Mouse (Mus musculus) limb, embryonic 13.5 days (tissue): ENCODE data around the gene Aldh18a1. TPM values are rescaled to one million over a fixed set of nuclear protein-coding genes. Genes with fewer than 3 reads are reported as not detected.

ENCODE experiments used
- ATAC-seq: fragments of 200-750 bp; cut with Nextera tagmentation; 2 replicates; pipeline ENCODE4 v1.8.0; 2017; ENCODE audit warnings: low read depth, moderate number of reproducible peaks, moderate TSS enrichment; ENCODE audit not compliant: low FRiP score
- H3K27ac ChIP-seq: fragments of 300-500 bp; sonication (generic); 2 replicates; pipeline ENCODE4 v1.5.1; 2015; ENCODE audit warnings: inconsistent platforms, mild to moderate bottlenecking, moderate library complexity
- H3K27me3 ChIP-seq: fragments of 300-500 bp; sonication (generic); 2 replicates; pipeline ENCODE4 v1.6.1; 2015; ENCODE audit warnings: mild to moderate bottlenecking, inconsistent platforms
- H3K36me3 ChIP-seq: fragments of 300-500 bp; sonication (generic); 2 replicates; pipeline ENCODE4 v1.6.1; 2015; ENCODE audit warnings: inconsistent platforms, mild to moderate bottlenecking, moderate library complexity
- H3K4me1 ChIP-seq: fragments of 300-500 bp; sonication (generic); 2 replicates; pipeline ENCODE4 v1.6.1; 2015; ENCODE audit warnings: inconsistent platforms
- H3K4me2 ChIP-seq: fragments of 300-500 bp; sonication (generic); replicated peaks from 2 replicates; pipeline ENCODE4 v1.6.1; 2015; ENCODE audit warnings: inconsistent platforms, mild to moderate bottlenecking, moderate library complexity
- H3K4me3 ChIP-seq: fragments of 300-500 bp; sonication (generic); 2 replicates; pipeline ENCODE4 v1.5.1; 2015; ENCODE audit warnings: moderate library complexity, mild to moderate bottlenecking, inconsistent platforms
- H3K9ac ChIP-seq: fragments of 300-500 bp; sonication (generic); 2 replicates; pipeline ENCODE4 v1.6.1; 2015; ENCODE audit warnings: mild to moderate bottlenecking, inconsistent platforms
- H3K9me3 ChIP-seq: fragments of 300-500 bp; sonication (generic); 2 replicates; pipeline ENCODE4 v1.6.1; 2016; ENCODE audit warnings: inconsistent platforms
- WGBS: fragments of 180-500 bp; shearing (Covaris S2); methylation state at CpG from one replicate; pipeline ENCODE4 v1.1.7; 2015; 5-methylcytosine and 5-hydroxymethylcytosine counted together
- polyA plus RNA-seq: library from polyadenylated mRNA; unstranded; fragments of >200 nt; fragmentation: Nextera tagmentation; extraction: Ambion mirVana; gene quantifications from 2 replicates; pipeline ENCODE4 v1.2.1, GENCODE M21; 2015

Gene Aldh18a1
- polyA plus RNA-seq, 1 experiment from 2014 or later: 80.7 TPM

DNA sequence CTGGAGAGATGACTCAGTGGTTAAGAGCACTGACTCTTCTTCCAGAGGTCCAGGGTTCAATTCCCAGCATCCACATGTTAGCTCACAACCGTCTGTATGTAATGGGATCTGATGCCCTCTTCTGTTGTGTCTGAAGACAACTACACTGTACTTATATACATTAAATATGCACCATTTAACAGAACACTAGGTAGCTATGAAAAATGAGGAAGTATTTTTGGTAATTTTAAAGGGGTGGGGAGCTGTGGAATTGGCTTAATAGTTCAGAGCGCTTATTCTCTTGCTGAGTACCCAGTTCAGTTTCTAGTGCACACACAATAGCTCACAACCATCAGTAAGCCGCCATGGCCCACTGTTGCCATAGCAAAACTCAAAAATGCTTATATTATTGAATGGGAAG is 72.7 kb downstream of the Aldh18a1 start:
- no peak for ATAC-seq
- no peak overlapping the region for H3K27ac ChIP-seq
- 92% methylated on average over 3 of the region's 3 CpGs for WGBS

DNA sequence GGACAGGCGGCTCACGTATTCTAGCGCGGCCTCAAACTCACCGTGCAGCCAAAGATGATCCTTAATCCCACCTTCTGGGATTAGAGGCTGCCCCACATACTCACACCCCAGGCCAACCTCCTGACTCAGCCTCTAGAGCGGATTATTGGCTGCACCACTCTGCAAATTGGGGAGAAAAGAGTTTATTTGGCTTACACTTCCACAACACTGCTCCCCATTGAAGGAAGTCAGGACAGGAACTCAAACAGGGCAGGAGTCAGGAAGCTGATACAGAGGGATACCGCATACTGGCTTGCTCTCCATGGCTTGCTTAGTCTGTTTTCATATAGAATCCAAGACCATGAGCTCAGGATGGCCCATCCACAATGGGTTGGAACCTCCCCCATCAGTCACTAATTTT is 73.9 kb downstream of the Aldh18a1 start:
- Histone ChIP-seq H3K9ac (no peak overlapping the region), H3K9me3 (no peaks in the 10 kb centered on the region), H3K4me2 (no peak overlapping the region), H3K4me3 (no peak overlapping the region), H3K4me1 (peaks cover 25% of the 10 kb centered on the region), H3K36me3 (no peaks in the 10 kb centered on the region), H3K27ac (no peak overlapping the region), H3K27me3 (no peaks in the 10 kb centered on the region)
- whole genome bisulfite sequencing: 80% methylated on average over 7 of the region's 7 CpGs
- ATAC-seq: no peak

More for the DNA sequence above, 72.7 kb downstream of the Aldh18a1 start:
- Histone ChIP-seq H3K36me3 (no peaks in the 10 kb centered on the region), H3K9me3 (no peaks in the 10 kb centered on the region), H3K4me2 (no peak overlapping the region), H3K4me1 (peaks cover 17% of the 10 kb centered on the region), H3K9ac (no peak overlapping the region), H3K27me3 (no peaks in the 10 kb centered on the region), H3K4me3 (no peak overlapping the region)

DNA sequence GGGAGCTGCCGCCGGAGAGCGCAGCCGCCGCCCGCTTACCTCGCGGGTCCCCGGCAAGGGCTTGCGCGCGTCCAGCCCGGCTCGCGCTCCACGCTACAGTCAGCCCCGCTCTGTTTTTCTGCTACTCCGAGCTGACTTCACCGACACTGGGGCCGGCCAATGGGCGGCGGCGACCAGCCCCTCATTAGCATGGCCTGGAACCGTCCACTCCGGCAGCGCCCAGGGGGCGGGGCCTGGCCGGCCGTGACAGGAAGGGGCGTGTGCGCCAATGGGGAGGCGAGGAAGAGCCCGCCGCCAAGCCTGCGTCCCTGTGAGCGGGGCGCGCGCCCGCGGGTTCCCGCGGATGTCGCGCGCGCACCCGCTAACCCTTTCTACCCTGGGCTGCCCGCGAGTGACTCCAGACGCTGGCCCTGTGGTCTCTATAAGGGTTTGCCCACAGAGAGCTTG is 74.6 kb downstream of the Aldh18a1 start, which contains the start of gene Sorbs1:
Gene Sorbs1 (minus strand): TSS at position 148 of the 447 bp plus-strand sequence.
- Histone ChIP-seq H3K4me1 (peaks cover 30% of the 10 kb centered on the region), H3K36me3 (no peaks in the 10 kb centered on the region), H3K9ac (peak within 1 kb of the TSS; percentile 82), H3K9me3 (no peaks in the 10 kb centered on the region), H3K27me3 (no peaks in the 10 kb centered on the region), H3K4me3 (peak within 1 kb of the TSS; percentile 82), H3K27ac (peak within 1 kb of the TSS; percentile 87), H3K4me2 (peak within 1 kb of the TSS; percentile 91)
- under 1% methylated on average over 45 of the region's 51 CpGs for WGBS
- peak; percentile 99 for ATAC-seq

- Histone ChIP-seq H3K36me3 (no peaks in the 10 kb centered on the region), H3K27me3 (no peaks in the 10 kb centered on the region), H3K4me3 (peak overlapping the region; percentile 82), H3K9ac (peak overlapping the region; percentile 82), H3K27ac (peak overlapping the region; percentile 87), H3K4me2 (peak overlapping the region; percentile 91), H3K4me1 (peaks cover 30% of the 10 kb centered on the region), H3K9me3 (no peaks in the 10 kb centered on the region)
- 1% methylated on average over 34 of the region's 34 CpGs for WGBS
- ATAC-seq: peak; percentile 39
Measured at GRCm38 (mm10) chr19:40512500-40513421, 75.5 kb downstream of the Aldh18a1 start.

GRCm38 (mm10) chr19:40511679-40512309 is 76.5 kb downstream of the Aldh18a1 start:
- H3K9me3 ChIP-seq: no peaks in the 10 kb centered on the region
- H3K4me1 ChIP-seq: peaks cover 30% of the 10 kb centered on the region
- H3K9ac ChIP-seq: peak overlapping the region; percentile 82
- 19% methylated on average over 5 of the region's 5 CpGs for WGBS
- ATAC-seq: no peak
- H3K4me2 ChIP-seq: peak overlapping the region; percentile 91
- no peaks in the 10 kb centered on the region for H3K36me3 ChIP-seq
- H3K27ac ChIP-seq: no peak overlapping the region
- no peaks in the 10 kb centered on the region for H3K27me3 ChIP-seq
- H3K4me3 ChIP-seq: peak overlapping the region; percentile 82

- Histone ChIP-seq H3K36me3 (no peaks in the 10 kb centered on the region), H3K9me3 (no peaks in the 10 kb centered on the region), H3K9ac (0 out of 2 replicates have a peak overlapping the region, but pooled peaks have one; percentile 19), H3K4me3 (peak overlapping the region; percentile 82; the same call in 1 of the 2 replicates), H3K27me3 (no peaks in the 10 kb centered on the region), H3K4me1 (peaks cover 30% of the 10 kb centered on the region), H3K4me2 (peak overlapping the region; percentile 91), H3K27ac (no peak overlapping the region)
- ATAC-seq: no peak
- 64% methylated on average over 8 of the region's 8 CpGs for WGBS
Measured at GRCm38 (mm10) chr19:40511100-40511439, 77.2 kb downstream of the Aldh18a1 start.

GRCm38 (mm10) chr19:40510387-40511099 is 77.7 kb downstream of the Aldh18a1 start:
- H3K4me2 ChIP-seq: peak overlapping the region; percentile 91
- H3K27me3 ChIP-seq: no peaks in the 10 kb centered on the region
- peaks cover 30% of the 10 kb centered on the region for H3K4me1 ChIP-seq
- no peak for ATAC-seq
- H3K9ac ChIP-seq: no peak overlapping the region
- H3K9me3 ChIP-seq: no peaks in the 10 kb centered on the region
- H3K36me3 ChIP-seq: no peaks in the 10 kb centered on the region
- WGBS: 71% methylated on average over 13 of the region's 13 CpGs
- H3K4me3 ChIP-seq: no peak overlapping the region
- no peak overlapping the region for H3K27ac ChIP-seq

DNA sequence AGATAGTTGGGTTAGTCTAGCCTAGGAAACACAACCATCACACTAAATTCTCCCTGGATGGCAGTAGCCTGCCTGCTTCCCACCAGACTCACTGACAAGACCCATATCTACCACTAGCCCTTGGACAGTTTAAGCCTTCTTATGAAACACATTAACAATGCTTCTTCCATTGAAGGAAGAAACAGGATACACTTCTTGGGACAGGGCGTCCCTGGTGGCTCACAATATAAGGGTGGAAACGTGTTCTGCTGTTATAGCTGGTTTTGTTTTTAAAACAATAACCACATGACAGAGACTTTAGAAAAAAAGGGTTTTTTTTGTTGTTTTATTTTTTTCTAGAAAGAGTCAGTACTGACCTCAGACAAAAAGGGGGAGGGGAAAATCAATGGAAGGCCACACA is 79.0 kb downstream of the Aldh18a1 start:
- H3K9me3 ChIP-seq: no peaks in the 10 kb centered on the region
- WGBS: 62% methylated on average over 2 of the region's 2 CpGs
- ATAC-seq: no peak

DNA sequence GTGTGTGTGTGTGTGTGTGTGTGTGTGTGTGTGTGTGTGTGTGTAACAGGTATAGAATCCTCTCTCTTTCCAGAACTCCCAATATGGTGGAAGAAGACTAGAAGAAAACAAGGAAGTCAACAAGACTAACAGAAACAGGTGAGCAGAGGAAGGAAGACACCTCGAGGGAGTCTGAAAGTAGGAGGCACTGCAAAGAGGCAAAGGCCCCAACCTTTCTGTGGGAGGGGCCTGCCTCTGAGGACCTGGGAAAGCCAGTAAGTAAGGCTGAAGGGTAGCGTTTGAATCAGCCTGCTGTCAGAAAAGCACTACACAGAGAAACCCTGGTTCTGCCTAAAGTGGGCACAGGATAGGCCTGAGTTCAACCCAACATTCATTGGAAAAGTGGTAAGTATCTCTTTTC is 79.4 kb downstream of the Aldh18a1 start:
- no peak overlapping the region for H3K9ac ChIP-seq
- H3K27me3 ChIP-seq: no peaks in the 10 kb centered on the region
- H3K27ac ChIP-seq: no peak overlapping the region
- no peaks in the 10 kb centered on the region for H3K9me3 ChIP-seq
- H3K4me3 ChIP-seq: no peak overlapping the region
- 40% methylated on average over 2 of the region's 2 CpGs for WGBS
- no peak overlapping the region for H3K4me2 ChIP-seq
- H3K36me3 ChIP-seq: no peaks in the 10 kb centered on the region
- H3K4me1 ChIP-seq: peaks cover 30% of the 10 kb centered on the region
- ATAC-seq: no peak

More for the DNA sequence above, 79.0 kb downstream of the Aldh18a1 start:
- no peaks in the 10 kb centered on the region for H3K27me3 ChIP-seq
- peaks cover 30% of the 10 kb centered on the region for H3K4me1 ChIP-seq
- H3K9ac ChIP-seq: no peak overlapping the region
- H3K4me2 ChIP-seq: no peak overlapping the region
- H3K36me3 ChIP-seq: no peaks in the 10 kb centered on the region
- H3K4me3 ChIP-seq: no peak overlapping the region
- no peak overlapping the region for H3K27ac ChIP-seq

GRCm38 (mm10) chr19:40506965-40507364 is 81.3 kb downstream of the Aldh18a1 start:
- Histone ChIP-seq H3K4me1 (peaks cover 25% of the 10 kb centered on the region), H3K4me3 (no peak overlapping the region), H3K4me2 (no peak overlapping the region), H3K27ac (no peak overlapping the region), H3K9ac (no peak overlapping the region), H3K36me3 (no peaks in the 10 kb centered on the region), H3K27me3 (no peaks in the 10 kb centered on the region), H3K9me3 (no peaks in the 10 kb centered on the region)
- 87% methylated on average over 3 of the region's 3 CpGs for whole genome bisulfite sequencing
- no peak for ATAC-seq

GRCm38 (mm10) chr19:40504336-40504735 is 83.9 kb downstream of the Aldh18a1 start:
- 85% methylated on average over 7 of the region's 7 CpGs for WGBS
- H3K4me1 ChIP-seq: peaks cover 5% of the 10 kb centered on the region; the same call in 1 of the 2 replicates
- H3K9me3 ChIP-seq: no peaks in the 10 kb centered on the region
- no peak overlapping the region for H3K9ac ChIP-seq
- H3K36me3 ChIP-seq: no peaks in the 10 kb centered on the region
- no peak for ATAC-seq
- no peak overlapping the region for H3K27ac ChIP-seq
- no peaks in the 10 kb centered on the region for H3K27me3 ChIP-seq
- H3K4me3 ChIP-seq: no peak overlapping the region
- H3K4me2 ChIP-seq: no peak overlapping the region
